In the genomic region with DNA sequence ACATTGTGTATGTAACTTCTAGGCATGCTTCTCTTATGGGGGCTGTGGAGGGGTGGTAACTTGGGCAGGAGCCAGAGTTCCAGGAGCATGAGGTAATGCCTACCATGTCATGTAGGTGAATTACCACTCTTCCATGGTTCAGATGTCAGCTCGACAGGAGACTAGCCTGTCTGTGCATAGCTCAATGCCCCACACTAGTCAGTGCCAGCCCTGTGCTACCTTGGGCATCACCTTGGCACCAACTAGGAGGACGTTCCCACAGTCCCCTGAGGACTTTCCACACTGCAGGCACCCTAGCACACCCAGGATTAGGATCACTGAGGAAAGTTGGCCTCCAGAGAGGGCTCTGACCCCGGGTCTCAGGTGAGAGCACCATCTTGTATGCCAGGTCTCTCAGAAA, we compare ENCODE assay signal across 26 mouse cellular contexts.
"Had no signal": no experiment of that assay in that cellular context is flagged by ENCODE, and none has a peak within 500 bp of the region (broad histone marks: within the 10 kb centered on the region; RNA-seq: fewer than 3 reads in every experiment).

No protein-coding gene starts in this region.

- H3K9me3 ChIP-seq: heart, embryonic 13.5 days; hindbrain, embryonic 10.5 days; hindbrain, embryonic 12.5 days; intestine, embryonic 15.5 days; kidney, embryonic 15.5 days; limb, embryonic 10.5 days; limb, embryonic 12.5 days had no signal

- H3K4me1 ChIP-seq: heart, embryonic 13.5 days; hindbrain, embryonic 10.5 days; hindbrain, embryonic 12.5 days; intestine, embryonic 15.5 days; kidney, embryonic 15.5 days; limb, embryonic 10.5 days; limb, embryonic 12.5 days had no signal

- ATAC-seq: hindbrain, embryonic 16.5 days; inflammation-experienced regulatory T-cells, adult 6 months; intestine, embryonic 15.5 days; intestine, postnatal 0 days had no signal

- DNase-seq: gastrocnemius, adult 2 months; gastrocnemius, postnatal 10 days; gastrocnemius, postnatal 25 days; heart, adult 2 months; heart, postnatal 10 days; heart, postnatal 4 days; kidney, adult 2 months; kidney, adult 9 months; kidney, postnatal 10 days; kidney, postnatal 25 days; liver had no signal

- H3K36me3 ChIP-seq: heart, embryonic 13.5 days; hindbrain, embryonic 10.5 days; hindbrain, embryonic 12.5 days; intestine, embryonic 15.5 days; kidney, embryonic 15.5 days; limb, embryonic 10.5 days; limb, embryonic 12.5 days had no signal

- H3K4me3 ChIP-seq: gastrocnemius, adult 2 months; heart, adult 2 months; heart, embryonic 13.5 days; hindbrain, embryonic 10.5 days; hindbrain, embryonic 12.5 days; intestine, embryonic 15.5 days; kidney, embryonic 15.5 days; layer of hippocampus, adult 2 months; left cerebral cortex, adult 2 months; limb, embryonic 10.5 days; limb, embryonic 12.5 days had no signal

- H3K9ac ChIP-seq: heart, embryonic 13.5 days; hindbrain, embryonic 12.5 days; hindbrain, embryonic 14.5 days; intestine, embryonic 15.5 days; kidney, embryonic 15.5 days; limb, embryonic 12.5 days had no signal

- H3K27me3 ChIP-seq: heart, embryonic 13.5 days; hindbrain, embryonic 12.5 days; intestine, embryonic 15.5 days; kidney, embryonic 15.5 days; limb, embryonic 12.5 days had no signal

- H3K27ac ChIP-seq: gastrocnemius, adult 2 months; heart, adult 2 months; heart, embryonic 13.5 days; hindbrain, embryonic 10.5 days; hindbrain, embryonic 12.5 days; hindbrain, embryonic 14.5 days; intestine, embryonic 15.5 days; kidney, embryonic 15.5 days; layer of hippocampus, adult 2 months; left cerebral cortex, adult 2 months; limb, embryonic 10.5 days; limb, embryonic 12.5 days had no signal

- H3K4me2 ChIP-seq: heart, embryonic 11.5 days; heart, embryonic 13.5 days; hindbrain, embryonic 12.5 days; hindbrain, embryonic 14.5 days; intestine, embryonic 15.5 days; kidney, embryonic 15.5 days; limb, embryonic 12.5 days; liver, embryonic 11.5 days had no signal
